Mouse (Mus musculus): ENCODE measurements at regions not wholly inside any gene's neighbourhood (a gene's known extent, or its start where the extent isn't known, plus 50 kb on each side); places are given as distances from the start of the nearest gene placed in this dataset.
A peak's percentile ranks its signal among the peaks of the same experiment; 100 is the strongest.

GRCm38 (mm10) chr15:59864746-59865499 lies 151.5 kb downstream of the 4933412E24Rik start:
- TF ChIP-seq CTCF (IDR thresholded peaks at IDR 0.05), result peak; percentile 80
- TF ChIP-seq EP300 (IDR thresholded peaks at IDR 0.05), result no peak
